Mouse (Mus musculus): Measurements from ENCODE around the gene Igfbp4.

Igfbp4 gene

GRCm38 (mm10) chr11:99041841-99042780, 1.1 kb downstream of the Igfbp4 start:
- no peak for DNase-seq (ENCODE audit: low read depth)

GRCm38 (mm10) chr11:99042834-99043431, 1.9 kb downstream of the Igfbp4 start:
- no peak for DNase-seq (ENCODE audit: low read depth)

- DNase-seq (ENCODE audit: low read depth): no peak
Measured at GRCm38 (mm10) chr11:99043632-99044031, 2.6 kb downstream of the Igfbp4 start.

- no peak for DNase-seq (ENCODE audit: low read depth)
Measured at GRCm38 (mm10) chr11:99044306-99044705, 3.3 kb downstream of the Igfbp4 start.

- DNase-seq (ENCODE audit: low read depth): no peak
Measured at GRCm38 (mm10) chr11:99045159-99045889, 4.3 kb downstream of the Igfbp4 start.

GRCm38 (mm10) chr11:99047120-99047519, 6.1 kb downstream of the Igfbp4 start:
- peak; percentile 97 for DNase-seq (ENCODE audit: low read depth)

GRCm38 (mm10) chr11:99047643-99048042, 6.6 kb downstream of the Igfbp4 start:
- DNase-seq (ENCODE audit: low read depth): no peak

- no peak for DNase-seq (ENCODE audit: low read depth)
Measured at GRCm38 (mm10) chr11:99055143-99055542, 14.1 kb downstream of the Igfbp4 start.

GRCm38 (mm10) chr11:99055571-99056452, 14.8 kb downstream of the Igfbp4 start:
- no peak for DNase-seq (ENCODE audit: low read depth)

- DNase-seq (ENCODE audit: low read depth): no peak
Measured at GRCm38 (mm10) chr11:99060435-99060834, 19.4 kb downstream of the Igfbp4 start.

GRCm38 (mm10) chr11:99062661-99063060, 21.6 kb downstream of the Igfbp4 start:
- no peak for DNase-seq (ENCODE audit: low read depth)

GRCm38 (mm10) chr11:99063406-99064131, 22.5 kb downstream of the Igfbp4 start:
- DNase-seq (ENCODE audit: low read depth): no peak

- no peak for DNase-seq (ENCODE audit: low read depth)
Measured at GRCm38 (mm10) chr11:99065353-99065752, 24.3 kb downstream of the Igfbp4 start.

- DNase-seq (ENCODE audit: low read depth): peak; percentile 83
Measured at GRCm38 (mm10) chr11:99065979-99066378, 24.9 kb downstream of the Igfbp4 start.

GRCm38 (mm10) chr11:99067591-99067990, 26.5 kb downstream of the Igfbp4 start:
- no peak for DNase-seq (ENCODE audit: low read depth)

GRCm38 (mm10) chr11:99068455-99068854, 27.4 kb downstream of the Igfbp4 start:
- DNase-seq (ENCODE audit: low read depth): no peak

- no peak for DNase-seq (ENCODE audit: low read depth)
Measured at GRCm38 (mm10) chr11:99071866-99072265, 30.8 kb downstream of the Igfbp4 start.

GRCm38 (mm10) chr11:99073781-99074180, 32.7 kb downstream of the Igfbp4 start:
- no peak for DNase-seq (ENCODE audit: low read depth)

GRCm38 (mm10) chr11:99076744-99077319, 35.8 kb downstream of the Igfbp4 start:
- no peak for DNase-seq (ENCODE audit: low read depth)

- DNase-seq (ENCODE audit: low read depth): no peak
Measured at GRCm38 (mm10) chr11:99077869-99078268, 36.8 kb downstream of the Igfbp4 start.

Measured in fibroblast of lung, adult 2 months (primary cell).